Mouse (Mus musculus) bone marrow, adult 2 months (tissue): ENCODE data around the gene Edc3.

Source experiments
- CTCF ChIP-seq: fragments of 200-500 bp; IDR thresholded peaks from 2 replicates; pipeline ENCODE4 v1.5.1; 2011; ENCODE audit warnings: low read length, control low read depth; ENCODE audit not compliant: control insufficient read depth, insufficient read depth
- POLR2A ChIP-seq: fragments of 200-500 bp; IDR thresholded peaks from 2 replicates; pipeline ENCODE4 v1.6.1; 2011; ENCODE audit warnings: low read depth, mild to moderate bottlenecking, control low read depth, low read length, borderline replicate concordance; ENCODE audit not compliant: control insufficient read depth

DNA sequence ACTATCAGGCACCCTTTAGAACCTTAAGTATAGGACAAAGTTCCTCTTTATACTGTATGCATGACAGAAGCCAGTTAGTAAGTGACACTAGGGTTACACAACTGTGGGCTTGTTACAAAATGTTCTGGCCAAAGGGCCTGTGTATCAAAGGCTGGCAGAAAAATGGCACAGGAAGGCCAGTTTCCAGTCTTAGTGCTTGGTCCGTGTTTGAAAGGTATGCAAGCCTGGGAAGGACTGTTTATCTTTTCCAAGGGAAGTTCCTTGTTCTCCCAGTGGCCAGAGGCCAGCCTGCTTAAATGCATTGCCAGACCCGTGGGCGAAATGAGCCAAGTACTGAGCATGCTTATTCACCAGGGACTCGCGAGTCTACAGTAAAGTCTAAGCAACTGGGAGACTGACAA is 15.0 kb downstream of the Edc3 start:
- TF ChIP-seq CTCF (no peak), POLR2A (no peak)
